Mouse (Mus musculus) fibroblast of lung, adult 2 months (primary cell): Measurements from ENCODE around the gene 2010111I01Rik.

Experiments
- DNase-seq: peaks from one replicate; pipeline ENCODE4 v3.0.0-alpha.2; 2011; ENCODE audit warnings: low read depth

2010111I01Rik gene

DNA sequence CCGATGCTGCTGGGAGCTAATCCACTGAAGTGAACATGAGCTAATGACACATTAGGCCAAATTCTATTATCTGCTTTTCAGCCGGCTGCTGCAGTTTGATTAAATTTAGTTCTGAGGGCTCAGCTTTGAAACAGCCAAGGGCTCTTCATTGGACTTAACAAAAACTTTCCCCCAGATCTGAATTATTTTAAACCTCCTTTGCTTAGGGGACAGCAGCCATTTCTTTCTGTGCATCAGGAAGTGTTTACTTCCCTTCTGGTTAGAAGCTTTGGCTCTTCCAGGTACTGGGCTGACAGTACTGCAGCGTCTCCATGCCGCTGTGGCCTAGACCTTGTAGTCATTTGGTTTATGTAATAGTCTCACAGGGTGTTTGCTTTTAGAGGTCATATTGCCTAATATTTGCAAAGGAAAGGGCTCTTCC, 149.2 kb downstream of the 2010111I01Rik start:
- no peak for DNase-seq

DNA sequence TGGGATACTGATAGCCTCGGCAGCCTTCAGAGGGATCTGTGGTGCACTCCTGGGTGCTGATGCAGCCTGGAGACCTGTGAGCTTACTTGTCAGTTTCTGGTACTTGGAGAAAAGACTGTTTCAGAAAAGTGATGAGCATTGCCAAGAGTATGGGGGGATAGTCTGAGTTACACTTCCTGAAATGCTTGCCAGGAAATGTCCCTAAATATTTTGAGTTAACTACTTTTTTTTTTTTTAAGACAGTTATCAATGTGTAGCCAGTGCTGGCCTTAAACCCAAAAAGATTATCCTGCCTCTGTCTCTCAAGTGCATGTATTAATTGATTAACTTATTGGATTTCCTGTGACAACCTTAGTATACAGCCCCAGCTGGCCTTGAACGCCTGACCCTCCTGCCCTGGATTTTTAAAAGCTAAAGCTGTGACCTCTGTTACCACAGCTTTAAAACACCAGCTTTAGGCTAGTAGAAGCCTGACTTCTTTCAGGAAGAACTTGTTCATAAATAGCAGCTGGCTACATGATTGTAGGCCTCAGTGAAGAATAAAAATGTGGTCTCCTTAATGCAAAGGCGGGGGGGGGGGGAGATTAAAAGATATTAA, 150.6 kb downstream of the 2010111I01Rik start:
- no peak for DNase-seq

DNA sequence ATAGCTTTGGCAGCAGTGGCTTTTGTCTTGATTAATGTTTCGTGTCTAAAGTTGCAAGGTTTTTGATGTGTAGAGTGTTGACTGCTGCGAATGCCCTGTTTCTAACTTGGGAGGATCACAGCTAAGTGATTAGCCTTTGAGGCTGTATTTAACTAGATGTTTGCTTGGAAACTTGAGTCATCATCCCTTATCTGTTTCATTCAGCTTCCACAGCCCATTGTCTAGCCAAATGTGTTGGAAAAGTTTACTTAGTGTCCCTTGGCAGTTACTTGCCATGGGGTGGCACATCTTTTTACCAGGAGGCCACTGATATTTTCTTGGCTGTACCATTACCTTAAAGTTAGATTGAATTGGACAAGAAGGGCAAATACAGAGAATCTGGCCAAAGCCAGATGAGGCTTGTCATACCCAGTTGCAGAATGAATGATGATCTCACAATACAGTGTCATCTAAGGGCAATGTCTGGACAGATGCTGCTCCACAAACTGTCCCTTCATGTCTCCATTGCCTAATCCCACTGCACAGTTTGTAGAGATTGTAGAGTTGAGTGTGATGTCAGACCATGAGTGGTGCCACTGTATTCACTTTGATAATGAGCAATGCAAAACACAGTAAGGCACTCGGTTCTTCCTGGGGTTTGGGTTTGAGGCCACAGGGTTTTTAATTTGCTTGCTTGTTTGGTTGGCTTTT, 152.9 kb downstream of the 2010111I01Rik start:
- no peak for DNase-seq

DNA sequence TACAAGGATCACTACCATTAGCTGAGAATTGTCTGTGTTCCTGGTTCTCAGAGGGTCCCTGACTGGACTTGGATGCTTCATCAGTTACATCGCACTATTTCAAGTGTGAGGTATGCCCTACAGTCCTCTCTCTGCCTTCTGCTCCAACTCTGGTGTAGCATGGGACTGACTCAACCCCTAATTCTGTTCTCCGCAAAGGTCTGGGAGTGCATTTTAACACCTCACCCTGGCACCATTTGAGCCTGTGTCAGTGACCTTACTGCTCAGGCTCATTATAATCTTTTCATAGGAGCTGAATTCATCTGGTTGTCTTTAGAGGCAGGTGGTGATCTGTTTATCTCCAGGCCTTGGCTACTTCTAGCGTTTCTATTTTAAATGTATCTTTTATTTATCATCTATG, 154.0 kb downstream of the 2010111I01Rik start:
- DNase-seq: no peak

DNA sequence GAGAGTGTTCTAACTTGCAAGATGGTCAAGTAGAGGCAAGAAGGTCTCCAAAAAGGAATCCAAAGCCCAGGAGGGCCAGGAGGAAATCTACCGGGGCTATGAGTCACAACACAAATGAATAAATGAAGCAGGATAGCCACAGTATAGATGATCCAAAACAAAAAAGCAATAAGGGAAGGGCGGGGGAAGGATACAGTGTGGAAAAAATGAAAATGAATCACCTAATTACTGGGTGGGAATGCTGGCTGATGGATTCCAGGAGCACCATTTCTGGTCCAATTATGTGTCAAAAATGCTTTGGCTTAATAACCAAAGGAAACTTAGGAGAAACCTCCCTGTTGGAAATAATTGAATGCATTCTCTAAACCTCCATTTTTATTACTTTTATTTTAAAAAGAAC, 155.6 kb downstream of the 2010111I01Rik start:
- no peak for DNase-seq

DNA sequence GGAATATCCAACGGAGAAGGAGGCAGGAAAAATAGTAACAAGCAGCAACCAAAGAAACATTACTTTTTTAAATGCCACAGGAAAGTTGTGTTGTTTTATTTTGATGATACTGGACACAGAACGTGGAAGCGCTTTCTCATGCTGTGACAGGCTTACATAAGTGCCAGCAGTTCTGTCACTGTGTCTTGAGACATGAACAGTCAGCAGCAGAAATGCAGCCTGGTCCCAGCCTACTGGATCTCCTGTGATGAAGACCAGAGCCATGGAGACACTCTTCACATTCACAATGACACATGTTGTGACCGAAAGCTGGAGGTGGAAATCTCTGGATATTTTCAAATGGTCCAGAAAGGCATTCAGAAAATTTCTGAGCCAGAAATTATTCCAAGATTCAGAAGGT, 157.1 kb downstream of the 2010111I01Rik start:
- no peak for DNase-seq

DNA sequence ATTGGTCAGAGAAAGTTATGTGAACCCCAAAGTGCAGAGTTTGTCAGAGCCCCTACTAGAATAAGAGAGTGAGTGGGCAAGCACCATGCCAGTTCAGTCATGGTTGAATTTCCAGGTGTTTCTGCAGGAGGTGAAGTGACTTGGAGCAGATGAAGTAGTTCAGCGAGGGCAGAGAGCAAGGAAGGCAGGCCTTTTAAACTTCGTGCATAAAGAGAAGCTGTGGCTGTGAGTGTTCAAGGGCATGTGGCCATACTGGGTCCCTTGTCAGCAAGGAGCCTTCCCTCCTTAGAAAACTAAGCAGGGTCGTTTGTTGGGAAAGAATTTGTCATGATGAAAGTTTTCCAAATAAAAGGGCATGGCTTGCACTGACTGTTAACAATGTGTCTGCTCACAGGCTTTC, 161.5 kb downstream of the 2010111I01Rik start:
- DNase-seq: no peak

DNA sequence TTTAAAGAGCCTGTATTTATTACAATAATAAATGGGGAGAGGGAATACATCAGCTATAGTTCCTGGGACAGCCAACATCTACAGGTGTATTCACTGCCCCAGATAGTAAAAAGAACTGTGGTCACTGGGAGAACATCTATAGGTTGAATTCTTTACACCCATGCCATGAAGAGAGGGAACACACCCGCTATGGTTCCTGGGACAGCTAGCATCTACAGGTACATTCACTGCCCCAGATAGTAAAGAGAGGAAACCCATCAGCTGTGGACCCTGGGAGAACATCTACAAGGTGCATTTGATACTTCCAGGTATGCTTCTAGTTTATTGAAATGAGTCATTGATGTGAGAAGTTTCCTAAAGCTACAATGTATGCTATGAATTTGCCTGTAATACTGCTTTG, 162.8 kb downstream of the 2010111I01Rik start:
- DNase-seq: no peak

DNA sequence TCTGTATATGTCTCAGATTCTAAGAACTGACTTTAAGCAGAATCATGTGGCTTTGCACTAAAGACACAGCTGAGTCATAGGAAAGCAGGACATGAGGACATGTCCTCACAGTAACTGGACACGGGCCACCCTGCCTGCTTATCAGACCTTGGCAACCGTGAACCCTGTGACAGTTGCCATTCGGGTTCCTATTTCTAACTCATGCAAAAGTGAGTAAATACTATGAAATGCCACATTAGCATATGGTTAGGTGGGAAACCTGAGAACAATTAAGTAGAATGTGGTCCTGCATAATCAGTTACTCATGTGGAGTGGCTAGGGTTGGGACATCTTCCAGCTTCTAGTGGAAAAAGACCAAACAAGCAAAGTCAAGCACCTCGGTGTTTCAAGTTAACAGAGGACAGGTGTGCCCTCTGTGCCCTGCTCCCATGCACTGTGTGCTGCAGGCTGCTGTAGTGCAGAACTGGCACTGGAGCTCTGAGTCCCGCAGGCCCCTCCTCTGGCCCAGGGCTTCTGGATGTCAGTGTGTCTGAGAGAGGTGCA, 170.3 kb downstream of the 2010111I01Rik start:
- no peak for DNase-seq

DNA sequence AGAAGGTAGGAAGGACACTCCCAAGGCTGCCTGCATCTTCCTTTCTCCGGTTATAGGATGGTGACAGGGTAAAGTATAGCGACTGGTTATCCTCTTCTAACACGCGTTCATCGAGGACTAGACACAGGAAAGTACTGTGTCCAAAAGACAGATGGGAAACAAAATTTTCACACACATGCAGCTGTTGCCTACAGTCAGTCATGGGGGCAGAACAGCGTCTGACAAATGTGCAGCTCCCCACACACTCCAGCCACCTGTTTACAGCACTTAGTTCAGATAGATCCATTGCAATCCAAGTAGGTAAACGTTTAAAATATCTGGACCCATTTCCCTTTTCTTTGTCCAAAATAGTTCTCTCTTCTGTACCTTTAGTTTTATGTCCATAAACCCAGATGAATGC, 171.3 kb downstream of the 2010111I01Rik start:
- no peak for DNase-seq

DNA sequence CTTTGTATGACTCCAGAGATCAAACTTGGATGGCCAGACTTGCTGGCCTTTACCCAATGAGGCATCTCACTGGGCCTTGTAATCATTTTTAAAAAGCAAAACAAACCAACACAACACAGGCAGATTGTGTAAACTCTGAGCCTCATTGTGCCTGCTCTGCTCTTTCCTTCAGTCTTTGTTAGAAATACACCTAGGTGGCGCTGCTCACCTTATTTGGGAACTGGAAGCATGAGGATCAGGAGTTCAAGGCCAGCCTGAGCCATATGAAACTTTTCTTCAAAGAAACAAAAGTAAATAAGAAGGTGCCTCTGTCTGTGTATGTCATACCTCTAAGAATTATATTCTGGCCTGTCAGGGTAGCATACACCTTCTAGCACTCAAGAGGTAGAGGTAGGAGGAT, 172.1 kb downstream of the 2010111I01Rik start:
- no peak for DNase-seq

DNA sequence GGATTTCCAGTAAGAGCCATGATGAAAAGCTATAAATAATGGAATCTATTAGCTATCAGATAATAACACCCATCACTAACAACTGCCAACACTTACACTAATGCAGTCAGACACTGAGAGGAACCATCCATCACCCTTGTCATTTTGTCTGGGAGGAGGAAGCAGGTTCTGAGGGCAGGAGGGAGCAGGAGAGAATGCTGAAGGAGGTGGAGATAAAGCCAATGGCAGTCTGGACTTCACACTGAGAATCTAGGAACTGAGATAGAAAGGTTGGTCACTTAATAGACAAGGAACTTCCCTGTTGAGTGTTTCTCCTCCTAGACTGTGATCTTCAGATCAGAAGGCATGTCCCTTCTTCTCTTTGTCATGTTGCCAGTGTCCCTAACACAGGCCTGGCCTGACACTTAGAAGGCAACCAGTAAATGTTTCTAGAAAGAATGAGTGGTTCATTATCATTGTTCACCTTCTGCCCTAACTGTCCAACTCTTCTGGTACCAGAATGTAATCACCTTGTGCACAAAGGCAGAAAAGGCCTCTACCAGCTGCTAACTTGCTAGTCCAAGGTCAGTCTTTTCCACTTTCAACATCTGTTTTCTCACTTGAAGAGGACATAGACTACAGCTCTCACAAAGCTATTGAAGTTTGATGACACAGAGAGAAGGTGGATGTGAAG, 173.8 kb downstream of the 2010111I01Rik start:
- DNase-seq: no peak

DNA sequence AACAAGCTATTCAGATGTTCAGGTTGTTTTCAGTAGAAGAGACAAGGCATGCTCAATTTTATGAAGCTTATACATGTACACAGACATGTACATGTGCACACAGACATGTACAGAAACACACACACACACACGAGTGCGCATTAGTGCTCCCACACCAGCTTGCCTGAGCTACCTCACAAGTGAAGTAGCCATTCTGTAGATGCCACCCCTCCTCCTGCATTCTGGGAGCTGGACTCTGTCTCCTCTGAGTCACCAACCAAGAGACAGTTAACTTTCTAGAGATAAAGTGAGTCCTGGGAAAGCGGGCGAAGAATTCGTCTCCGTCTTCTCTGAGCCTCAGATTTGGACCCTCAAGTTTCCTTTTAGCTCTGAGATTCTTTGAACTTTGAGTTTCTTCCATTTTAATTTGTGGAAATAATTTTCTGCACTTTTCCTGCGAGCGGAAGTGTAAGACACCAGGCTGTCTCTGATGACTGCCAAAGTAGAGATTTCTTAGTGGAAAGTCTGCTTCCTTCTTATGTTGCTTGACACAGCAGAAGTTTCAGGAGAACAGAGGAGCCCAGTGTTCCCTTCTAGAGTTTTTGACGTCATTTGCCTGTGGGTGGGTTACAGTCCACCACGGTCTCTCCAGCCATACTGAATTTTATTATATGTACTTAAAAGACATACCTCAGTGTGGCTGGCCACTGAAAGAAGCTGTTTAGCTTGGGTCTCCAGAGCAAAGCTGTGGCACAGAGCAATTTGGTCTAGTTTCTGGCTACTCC, 175.0 kb downstream of the 2010111I01Rik start:
- peak; percentile 46 for DNase-seq

DNA sequence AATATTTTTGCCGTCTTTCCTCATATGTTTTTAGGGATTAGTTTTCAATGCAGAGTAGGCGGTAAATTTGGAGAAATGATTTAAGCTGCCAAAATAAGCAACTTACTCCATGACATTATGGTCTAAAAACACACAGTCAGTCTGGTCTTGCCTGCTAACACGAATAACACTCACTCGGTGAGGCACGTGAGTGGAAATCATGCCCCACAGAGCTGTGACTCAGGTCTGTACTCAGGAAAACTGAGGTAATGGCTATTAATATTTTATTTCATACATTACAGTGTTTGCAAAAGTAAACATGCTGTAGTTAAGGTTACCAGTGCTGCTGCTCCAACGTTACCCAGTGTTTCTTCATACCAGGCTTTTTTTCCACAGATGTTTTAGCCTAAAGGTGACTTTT, 176.1 kb downstream of the 2010111I01Rik start:
- DNase-seq: peak; percentile 95

DNA sequence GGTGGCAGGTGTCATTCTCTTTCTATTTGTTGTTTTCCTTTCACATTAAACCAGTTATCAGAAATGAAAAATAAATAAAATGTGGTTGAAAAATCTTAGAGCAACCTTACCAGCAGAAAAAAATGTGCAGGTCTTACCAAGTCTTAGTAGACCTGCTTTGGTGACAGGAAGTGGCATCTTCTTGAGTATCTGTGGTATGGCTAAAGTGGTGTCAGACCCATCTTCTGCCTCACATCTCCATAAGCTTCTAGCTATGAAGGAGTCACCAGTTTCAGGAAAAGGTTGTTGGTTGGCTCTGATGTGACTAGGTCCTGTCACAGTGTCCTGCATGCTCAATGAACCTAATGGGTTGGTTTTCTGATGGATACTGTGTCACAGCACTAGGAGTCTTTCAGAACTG, 176.6 kb downstream of the 2010111I01Rik start:
- DNase-seq: no peak

DNA sequence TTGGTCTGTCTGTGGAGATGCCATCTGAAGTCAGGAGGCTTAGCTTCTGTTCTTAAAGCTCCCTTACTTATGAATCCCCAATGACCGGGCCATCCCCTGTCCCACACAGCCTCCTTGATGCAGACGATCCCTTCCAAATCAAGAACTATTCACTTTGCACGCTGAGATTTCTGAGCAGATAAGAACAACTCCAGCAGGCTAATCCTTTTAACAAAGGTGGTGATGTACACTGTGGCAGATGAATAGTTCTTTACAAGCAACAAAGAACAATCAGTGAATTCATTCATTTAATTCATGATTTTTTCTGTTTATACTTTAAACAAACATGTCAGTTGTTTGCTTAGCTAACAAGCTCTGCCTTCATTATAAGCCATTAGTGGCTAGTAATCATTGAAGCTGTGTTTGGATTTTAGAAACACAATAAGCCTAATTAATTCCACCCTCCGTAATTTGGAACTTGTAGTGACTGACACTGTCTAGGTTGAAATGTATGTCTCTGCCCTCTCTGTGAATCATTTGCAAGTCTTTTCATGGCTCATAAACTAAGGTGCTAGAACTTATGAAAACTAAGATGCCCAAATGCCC, 182.0 kb downstream of the 2010111I01Rik start:
- no peak for DNase-seq

DNA sequence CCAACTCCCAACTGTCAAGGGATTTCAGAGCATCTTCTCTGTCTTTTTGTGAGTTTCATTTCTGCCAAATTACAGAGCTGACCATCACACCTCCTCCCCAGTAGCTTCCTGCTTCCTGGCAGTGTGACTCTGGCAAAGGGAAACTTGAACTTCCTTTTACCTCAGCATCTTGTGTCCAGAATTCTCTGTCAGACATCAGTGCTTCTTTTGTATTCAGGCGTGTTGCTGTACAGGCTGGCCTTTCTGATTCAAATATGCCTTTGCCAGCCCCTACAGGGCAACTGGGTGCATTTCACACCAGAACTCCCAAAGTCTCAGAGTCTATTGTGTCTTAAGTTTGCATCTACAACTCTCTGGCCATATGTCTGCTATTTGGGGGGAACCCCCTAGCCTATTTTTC, 183.5 kb downstream of the 2010111I01Rik start:
- no peak for DNase-seq

DNA sequence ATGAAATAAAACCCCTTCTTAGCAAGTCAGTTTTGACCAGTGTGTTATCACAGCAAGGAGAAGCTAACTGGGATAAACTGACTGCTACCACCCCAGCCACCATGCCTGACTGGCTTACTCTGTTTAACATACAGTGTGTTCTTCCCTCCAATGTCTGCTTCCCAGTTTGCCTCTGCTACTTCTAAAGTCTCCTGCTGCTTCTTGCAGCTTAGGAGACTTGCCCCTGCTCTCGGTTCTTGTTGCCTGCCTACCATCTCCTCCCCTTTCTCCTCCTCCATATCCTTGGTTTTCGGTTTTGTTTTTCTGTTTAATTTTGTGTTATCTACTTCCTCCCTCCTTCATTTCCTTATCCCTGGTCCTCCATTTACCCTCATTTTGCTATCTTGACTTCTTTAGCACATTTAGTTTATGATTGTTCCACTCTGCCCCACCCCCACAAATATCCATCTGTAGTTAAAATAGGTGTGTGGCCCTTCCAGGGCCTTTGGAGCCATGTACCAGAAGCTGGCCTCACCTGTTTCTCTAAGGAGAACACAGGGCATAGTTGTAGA, 185.9 kb downstream of the 2010111I01Rik start:
- no peak for DNase-seq

DNA sequence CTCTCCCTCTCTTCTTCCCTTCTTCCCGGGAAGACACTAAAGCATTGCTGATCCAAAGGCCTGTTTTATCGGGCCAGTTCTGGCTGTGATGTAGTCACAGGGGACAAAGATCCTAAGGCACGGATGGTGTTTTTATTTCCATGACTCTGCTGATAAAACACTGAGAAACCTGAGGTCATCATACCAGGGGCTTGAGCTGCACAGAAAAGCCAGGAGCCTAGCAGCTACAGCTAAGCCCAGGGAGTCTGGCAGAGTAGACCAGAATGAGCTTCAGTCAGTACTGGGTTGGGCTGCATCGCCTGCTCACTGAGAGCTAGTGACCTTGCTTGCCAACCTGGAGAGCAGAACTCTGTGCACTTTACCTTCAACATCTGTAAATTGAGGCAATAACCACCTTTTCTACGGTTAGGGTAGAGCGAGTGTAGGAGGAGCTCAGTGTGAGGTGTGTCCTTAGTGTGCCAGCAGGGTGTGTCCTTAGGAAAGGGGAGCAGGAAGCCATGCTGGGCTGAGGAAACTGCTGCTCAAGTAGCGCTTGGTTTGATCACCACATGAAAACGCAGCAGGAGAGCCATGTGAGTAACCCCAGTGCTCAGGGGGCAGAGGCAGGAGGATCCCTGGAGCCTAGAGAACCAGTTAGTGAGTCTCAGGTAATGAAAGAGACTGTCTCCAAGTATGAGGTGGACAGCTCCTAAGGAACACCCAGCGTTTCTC, 186.5 kb downstream of the 2010111I01Rik start:
- DNase-seq: no peak

DNA sequence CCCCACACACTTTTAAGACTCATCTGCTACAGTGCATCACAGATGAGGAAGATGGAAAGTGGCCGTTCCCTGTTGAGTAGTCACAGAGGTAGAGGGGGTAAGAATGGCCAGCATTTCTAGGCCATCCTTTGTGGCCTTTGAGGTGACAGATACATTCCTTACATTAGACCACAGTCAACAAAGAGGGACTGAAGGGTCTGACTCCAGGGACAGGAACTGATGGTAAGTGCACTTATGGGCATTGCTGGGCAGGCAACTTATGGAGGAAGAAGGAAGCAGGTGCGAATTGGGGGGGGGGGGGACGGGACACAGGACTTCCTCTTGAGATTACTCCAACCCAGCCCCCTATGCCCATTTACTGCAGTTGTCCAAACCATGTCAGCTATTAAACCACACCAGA, 187.8 kb downstream of the 2010111I01Rik start:
- DNase-seq: no peak

DNA sequence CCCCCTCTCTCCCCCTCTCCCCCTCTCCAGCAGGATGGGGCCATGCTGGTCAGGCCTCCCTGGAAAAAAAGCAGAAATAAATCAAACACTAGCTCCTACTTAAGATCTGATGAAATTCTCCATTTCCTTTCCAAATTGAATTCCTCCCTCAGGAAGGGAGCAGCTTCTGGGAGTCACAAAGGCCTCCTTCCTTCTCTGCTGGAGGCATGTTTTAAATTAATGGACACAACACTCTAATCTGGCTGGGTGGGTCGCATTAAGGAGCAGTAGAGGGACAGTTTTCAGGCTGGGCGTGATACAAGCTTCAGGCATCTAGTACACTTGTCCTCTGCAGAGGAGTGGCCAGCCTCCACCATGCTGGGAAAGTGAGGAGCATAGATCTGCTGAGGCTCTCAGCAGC, 188.7 kb downstream of the 2010111I01Rik start:
- DNase-seq: no peak
